Mouse (Mus musculus) kidney, postnatal 10 days (tissue): ENCODE measurements around the gene Tsen54.

ENCODE experiments used
- DNase-seq: peaks from one replicate; pipeline ENCODE4 v3.0.0; 2021; ENCODE audit warnings: mixed read lengths

Tsen54 gene

GRCm38 (mm10) chr11:115872437-115872836, 57.9 kb downstream of the Tsen54 start:
- no peak for DNase-seq
